Mouse (Mus musculus): ENCODE results near the gene Nf2.

DNA sequence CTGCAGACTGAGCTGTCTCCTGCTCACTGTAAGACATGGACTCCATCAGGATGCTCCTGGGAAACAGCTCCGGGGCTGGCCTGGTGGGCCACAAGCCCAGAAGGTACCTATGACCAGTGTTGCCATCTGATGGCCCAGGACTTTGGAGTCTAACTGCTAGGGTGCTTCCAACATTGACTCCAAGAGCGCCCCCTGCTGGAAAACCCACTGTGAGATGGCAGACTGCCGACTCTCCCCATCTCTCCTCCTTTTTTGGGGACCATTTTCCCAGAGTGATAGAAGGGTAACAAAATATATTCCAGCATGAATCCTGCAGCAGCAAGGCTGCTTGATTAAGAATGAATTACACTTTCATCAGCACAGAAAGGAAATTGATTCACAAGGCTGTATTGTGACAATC lies 76.4 kb downstream of the Nf2 start:
- TF ChIP-seq CTCF (conservative IDR thresholded peaks at IDR 0.05; ENCODE audit: insufficient read depth, insufficient read length, low read depth, low read length) (peak; percentile 61), POLR2A (IDR thresholded peaks at IDR 0.05; ENCODE audit: low read depth, low read length) (no peak)
